Mouse (Mus musculus) liver, adult 2 months (tissue): Measurements from ENCODE around the gene Pcare.

Experiments used
- CTCF ChIP-seq: fragments of 200-500 bp; IDR thresholded peaks from 2 replicates; pipeline ENCODE4 v1.5.1; 2011; ENCODE audit warnings: low read depth, low read length, control low read depth
- POLR2A ChIP-seq: fragments of 200-500 bp; IDR thresholded peaks from 2 replicates; pipeline ENCODE4 v1.6.1; 2011; ENCODE audit warnings: low read length, control low read depth; ENCODE audit not compliant: insufficient read depth; ENCODE audit errors: extremely low read depth

- TF ChIP-seq CTCF (no peak), POLR2A (no peak)
Observed at GRCm38 (mm10) chr17:71696396-71696795, 56.3 kb downstream of the Pcare start.
